Mouse (Mus musculus) skeletal muscle tissue, adult 2 months (tissue): ENCODE results near the gene Ofcc1.

Experiments used
- DNase-seq: peaks from one replicate; pipeline ENCODE4 v3.0.0-alpha.2; 2012; ENCODE audit warnings: low read depth, low spot score

The Ofcc1 gene

DNA sequence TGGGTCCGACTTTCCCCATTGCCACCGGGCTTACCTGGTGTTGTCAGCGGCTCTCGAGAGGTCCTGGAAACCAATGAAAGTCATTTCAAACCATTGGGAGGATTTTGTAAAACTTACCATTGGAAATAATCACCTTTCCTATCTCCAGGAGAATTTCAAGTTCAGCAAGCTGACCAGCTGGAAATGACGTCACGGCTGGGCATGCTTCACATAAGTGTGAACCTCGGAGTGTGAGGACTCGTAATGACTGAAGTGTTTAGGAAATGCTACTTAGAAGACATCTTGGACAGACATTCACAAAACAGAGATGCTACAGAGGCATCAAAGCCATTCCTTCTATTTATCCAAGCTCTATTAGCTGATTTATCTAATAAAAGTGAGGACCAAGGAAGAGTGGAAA lies 361.0 kb downstream of the Ofcc1 start:
- DNase-seq, result no peak

GRCm38 (mm10) chr13:39997901-39998300 lies 363.3 kb downstream of the Ofcc1 start:
- no peak for DNase-seq

- DNase-seq, result no peak
Observed at GRCm38 (mm10) chr13:39979294-39980061, 381.8 kb downstream of the Ofcc1 start.

DNA sequence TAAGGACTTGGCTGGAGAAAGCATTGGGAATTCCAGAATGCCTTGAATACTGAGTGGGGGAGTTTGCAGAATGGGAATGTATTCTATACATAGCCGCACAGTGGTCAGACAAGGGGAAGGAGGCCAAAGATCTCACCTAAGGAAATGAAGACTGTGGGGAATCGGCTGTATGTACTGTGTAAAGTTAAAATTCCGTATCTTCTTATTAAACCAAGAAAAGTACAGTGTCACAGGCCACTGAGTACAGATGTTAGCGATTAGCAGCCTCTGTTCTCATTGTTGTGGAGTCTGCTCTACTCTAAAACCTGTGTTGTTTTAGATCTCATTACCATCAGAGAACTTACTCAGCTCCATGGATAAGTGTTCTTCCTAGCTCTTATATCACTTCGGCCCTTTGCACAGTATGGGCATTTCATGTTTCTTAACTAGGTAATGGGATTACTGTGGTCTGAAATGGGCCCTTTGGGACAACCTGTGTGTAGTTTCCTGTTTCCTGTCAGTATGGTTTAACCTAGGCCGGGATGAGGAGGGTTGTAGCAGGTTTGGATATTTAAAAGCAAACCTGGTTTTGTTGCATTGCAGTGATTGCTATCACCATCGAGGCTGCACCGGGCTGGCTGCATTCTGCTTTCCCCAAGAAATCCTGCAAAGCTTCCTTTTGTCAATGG lies 392.8 kb downstream of the Ofcc1 start:
- DNase-seq, result no peak

DNA sequence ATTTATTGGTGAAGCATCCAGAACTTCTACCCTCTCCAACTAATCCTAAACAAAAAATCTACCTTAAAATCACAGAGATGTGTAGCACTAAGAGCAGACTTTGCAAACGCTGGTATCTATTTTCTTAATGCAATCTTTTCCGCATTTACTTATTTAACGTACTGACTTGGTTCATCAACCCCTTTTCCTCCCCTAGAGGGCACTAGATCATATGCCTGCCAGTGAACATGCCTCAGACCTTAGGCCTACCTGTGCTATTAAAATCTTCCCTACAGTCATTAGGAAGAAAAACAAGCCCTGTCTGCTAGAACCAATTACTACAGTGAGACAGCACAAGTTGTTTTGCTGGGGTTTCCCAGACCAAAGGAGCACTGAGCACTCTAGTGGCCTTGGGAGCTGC lies 404.0 kb downstream of the Ofcc1 start:
- no peak for DNase-seq

- DNase-seq, result no peak
Observed at GRCm38 (mm10) chr13:39956017-39956416, 405.2 kb downstream of the Ofcc1 start.
